Mouse (Mus musculus) urinary bladder, postnatal 25 days (tissue): ENCODE data around the gene Gpatch11.

Experiments used
- DNase-seq: peaks from one replicate; pipeline ENCODE4 v3.0.0; 2022; ENCODE audit warnings: low spot score

The Gpatch11 gene

DNA sequence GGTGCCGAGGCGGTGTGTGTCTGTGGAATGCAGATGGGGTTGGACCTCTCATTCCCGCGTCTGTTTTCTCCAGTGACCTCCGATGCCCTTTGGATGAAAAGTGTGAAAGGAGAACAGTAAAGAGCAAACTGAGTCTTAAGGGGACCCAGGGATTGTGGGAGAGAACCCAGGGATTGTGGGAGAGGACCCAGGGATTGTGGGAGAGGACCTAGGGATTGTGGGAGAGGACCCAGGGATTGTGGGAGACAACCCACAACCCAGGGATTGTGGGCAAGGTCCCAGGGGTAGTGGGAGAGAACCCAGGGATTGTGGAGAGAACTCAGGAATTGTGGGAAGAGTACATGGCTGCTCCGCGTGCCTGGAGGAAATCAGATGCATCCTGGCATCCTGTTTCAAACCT is 59.6 kb downstream of the Gpatch11 start:
- DNase-seq: no peak

- DNase-seq: peak; percentile 19
Observed at GRCm38 (mm10) chr17:78895394-78895793, 60.0 kb downstream of the Gpatch11 start.
